Mouse (Mus musculus) heart, embryonic 14.5 days (tissue): ENCODE data around the gene Golm1. TPM values are rescaled to one million over a fixed set of nuclear protein-coding genes. Genes with fewer than 3 reads are reported as not detected.
A peak's percentile ranks its signal among the peaks of the same experiment; 100 is the strongest.

Experiments used
- ATAC-seq: fragments of 200-750 bp; cut with Nextera tagmentation; 2 replicates; pipeline ENCODE4 v1.8.0; 2017; ENCODE audit warnings: low read depth, moderate TSS enrichment; ENCODE audit not compliant: insufficient number of reproducible peaks, insufficient read depth, low FRiP score
- H3K27ac ChIP-seq, 2 experiments: fragments of 200-500 bp in 1 of 2; fragments of 300-500 bp in 1 of 2; sonication (generic) in 1 of 2; replicated peaks in 1 of 2; 2 replicates each; pipeline ENCODE4 v1.5.1; 2012 to 2014; ENCODE audit warnings: low read depth in 2 of 2, low read length in 2 of 2, control low read depth in 1 of 2, mild to moderate bottlenecking in 1 of 2, mixed read lengths in 1 of 2; ENCODE audit not compliant: control insufficient read depth in 1 of 2, insufficient read depth in 1 of 2
- H3K27me3 ChIP-seq: fragments of 300-500 bp; sonication (generic); 2 replicates; pipeline ENCODE4 v1.6.1; 2014; ENCODE audit warnings: mild to moderate bottlenecking, low read length, control low read depth; ENCODE audit not compliant: control insufficient read depth, insufficient read depth
- H3K36me3 ChIP-seq: fragments of 300-500 bp; sonication (generic); 2 replicates; pipeline ENCODE4 v1.6.1; 2014; ENCODE audit warnings: mild to moderate bottlenecking, control low read depth, low read length, mixed read lengths; ENCODE audit not compliant: control insufficient read depth, insufficient read depth
- H3K4me1 ChIP-seq, 2 experiments: fragments of 200-500 bp in 1 of 2; fragments of 300-500 bp in 1 of 2; sonication (generic) in 1 of 2; 2 replicates each; pipeline ENCODE4 v1.6.1; 2012 to 2014; ENCODE audit warnings: low read length in 2 of 2, control low read depth in 1 of 2, mixed read lengths in 1 of 2; ENCODE audit not compliant: control insufficient read depth in 2 of 2, insufficient read depth in 2 of 2
- H3K4me2 ChIP-seq: fragments of 300-500 bp; sonication (generic); 2 replicates; pipeline ENCODE4 v1.6.1; 2014; ENCODE audit warnings: mild to moderate bottlenecking, low read length
- H3K4me3 ChIP-seq, 2 experiments: fragments of 200-500 bp in 1 of 2; fragments of 300-500 bp in 1 of 2; sonication (generic) in 1 of 2; 2 replicates each; pipeline ENCODE4 v1.5.1; 2012 to 2014; ENCODE audit warnings: low read length in 2 of 2, mild to moderate bottlenecking in 2 of 2, control low read depth in 1 of 2, low read depth in 1 of 2, moderate library complexity in 1 of 2; ENCODE audit not compliant: control insufficient read depth in 1 of 2, insufficient read depth in 1 of 2
- H3K9ac ChIP-seq: fragments of 300-500 bp; sonication (generic); 2 replicates; pipeline ENCODE4 v1.6.1; 2014; ENCODE audit warnings: mild to moderate bottlenecking, low read length
- H3K9me3 ChIP-seq: fragments of 300-500 bp; sonication (generic); 2 replicates; pipeline ENCODE4 v1.6.1; 2016; ENCODE audit warnings: low read length, control low read depth; ENCODE audit not compliant: control insufficient read depth
- WGBS: fragments of 180-500 bp; shearing (Covaris S2); extraction: QIAGEN DNeasy Blood & Tissue Kit; methylation state at CpG from one replicate; pipeline ENCODE4 v1.1.7; 2014; 5-methylcytosine and 5-hydroxymethylcytosine counted together
- polyA plus RNA-seq: library from polyadenylated mRNA; unstranded; fragments of >200 nt; fragmentation: Nextera tagmentation; extraction: Ambion mirVana; gene quantifications from 2 replicates; pipeline ENCODE4 v1.2.1, GENCODE M21; 2014

Golm1 gene
- polyA plus RNA-seq, 1 experiment from 2014 or later, result 46.6 TPM

- no peak overlapping the region for H3K4me3 ChIP-seq
- H3K9ac ChIP-seq, result no peak overlapping the region
- H3K36me3 ChIP-seq, result peaks cover 12% of the 10 kb centered on the region
- no peak overlapping the region for H3K27ac ChIP-seq
- peaks cover 26 to 38% of the 10 kb centered on the region in 2 experiments for H3K4me1 ChIP-seq
- no peak for ATAC-seq
- WGBS, result 82% methylated on average over 6 of the region's 6 CpGs
- H3K4me2 ChIP-seq, result no peak overlapping the region
- no peaks in the 10 kb centered on the region for H3K9me3 ChIP-seq
- no peaks in the 10 kb centered on the region for H3K27me3 ChIP-seq
Observed at GRCm38 (mm10) chr13:59648598-59648997, 27.0 kb downstream of the Golm1 start.

- Histone ChIP-seq H3K27ac (no peak overlapping the region), H3K36me3 (peaks cover 12% of the 10 kb centered on the region)
- ATAC-seq, result no peak
Observed at GRCm38 (mm10) chr13:59647484-59647883, 28.1 kb downstream of the Golm1 start.

GRCm38 (mm10) chr13:59646674-59647244 is 28.9 kb downstream of the Golm1 start:
- H3K27me3 ChIP-seq, result no peaks in the 10 kb centered on the region
- H3K27ac ChIP-seq, result peak overlapping the region in 1 of 2 experiments; percentile 7; a peak in 1 of 4 replicates
- ATAC-seq, result no peak
- peaks cover 14% of the 10 kb centered on the region for H3K36me3 ChIP-seq
- H3K4me1 ChIP-seq, result peaks cover 17 to 25% of the 10 kb centered on the region in 2 experiments
- no peak overlapping the region for H3K4me2 ChIP-seq
- no peak overlapping the region for H3K9ac ChIP-seq
- no peak overlapping the region for H3K4me3 ChIP-seq
- no peaks in the 10 kb centered on the region for H3K9me3 ChIP-seq
- 42% methylated on average over 11 of the region's 11 CpGs for WGBS

More at GRCm38 (mm10) chr13:59647484-59647883, 28.1 kb downstream of the Golm1 start:
- Histone ChIP-seq H3K9ac (no peak overlapping the region), H3K4me2 (no peak overlapping the region), H3K9me3 (no peaks in the 10 kb centered on the region), H3K27me3 (no peaks in the 10 kb centered on the region), H3K4me1 (peaks cover 18 to 27% of the 10 kb centered on the region in 2 experiments), H3K4me3 (no peak overlapping the region)
- 71% methylated on average over 6 of the region's 6 CpGs for WGBS

- Histone ChIP-seq H3K4me2 (no peak overlapping the region), H3K27me3 (no peaks in the 10 kb centered on the region), H3K36me3 (peaks cover 13% of the 10 kb centered on the region), H3K9ac (no peak overlapping the region), H3K4me3 (no peak overlapping the region), H3K9me3 (no peaks in the 10 kb centered on the region), H3K27ac (no peak overlapping the region), H3K4me1 (peaks cover 20 to 33% of the 10 kb centered on the region in 2 experiments)
- ATAC-seq, result no peak
- 60% methylated on average over 3 of the region's 3 CpGs for WGBS
Observed at GRCm38 (mm10) chr13:59645491-59645890, 30.1 kb downstream of the Golm1 start.

- no peak overlapping the region for H3K9ac ChIP-seq
- ATAC-seq, result no peak
- no peak overlapping the region for H3K4me3 ChIP-seq
- no peaks in the 10 kb centered on the region for H3K9me3 ChIP-seq
- H3K4me1 ChIP-seq, result peaks cover 27 to 43% of the 10 kb centered on the region in 2 experiments
- H3K4me2 ChIP-seq, result no peak overlapping the region
- 56% methylated on average over 2 of the region's 2 CpGs for WGBS
- H3K27me3 ChIP-seq, result no peaks in the 10 kb centered on the region
- H3K27ac ChIP-seq, result no peak overlapping the region
- peaks cover 14% of the 10 kb centered on the region for H3K36me3 ChIP-seq
Observed at GRCm38 (mm10) chr13:59642818-59643217, 32.8 kb downstream of the Golm1 start.

- no peak overlapping the region for H3K4me3 ChIP-seq
- H3K36me3 ChIP-seq, result peaks cover 41% of the 10 kb centered on the region
- H3K4me1 ChIP-seq, result peaks cover 12 to 18% of the 10 kb centered on the region in 2 experiments
- no peaks in the 10 kb centered on the region for H3K27me3 ChIP-seq
- ATAC-seq, result no peak
- no peaks in the 10 kb centered on the region for H3K9me3 ChIP-seq
- no peak overlapping the region for H3K27ac ChIP-seq
- H3K4me2 ChIP-seq, result no peak overlapping the region
- WGBS, result 80% methylated on average over 6 of the region's 6 CpGs
- H3K9ac ChIP-seq, result no peak overlapping the region
Observed at GRCm38 (mm10) chr13:59640178-59640440, 35.5 kb downstream of the Golm1 start.

GRCm38 (mm10) chr13:59639368-59640177 is 36.0 kb downstream of the Golm1 start:
- Histone ChIP-seq H3K27me3 (no peaks in the 10 kb centered on the region), H3K36me3 (peaks cover 46% of the 10 kb centered on the region), H3K27ac (no peak overlapping the region), H3K4me2 (no peak overlapping the region), H3K9ac (no peak overlapping the region), H3K9me3 (no peaks in the 10 kb centered on the region), H3K4me1 (peaks cover 12 to 18% of the 10 kb centered on the region in 2 experiments), H3K4me3 (no peak overlapping the region)
- ATAC-seq, result no peak
- 53% methylated on average over 16 of the region's 16 CpGs for WGBS
